Mouse (Mus musculus) testis, adult 2 months (tissue): ENCODE measurements at regions not wholly inside any gene's neighbourhood (a gene's known extent, or its start where the extent isn't known, plus 50 kb on each side); places are given as distances from the start of the nearest gene placed in this dataset.

ENCODE experiments used
- CTCF ChIP-seq: fragments of 200-500 bp; IDR thresholded peaks from 2 replicates; pipeline ENCODE4 v1.5.1; 2012; ENCODE audit warnings: low read depth, mild to moderate bottlenecking, inconsistent platforms, low read length, moderate library complexity; ENCODE audit not compliant: control insufficient read depth, insufficient read depth, insufficient replicate concordance
- POLR2A ChIP-seq: fragments of 200-500 bp; IDR thresholded peaks from 2 replicates; pipeline ENCODE4 v1.6.1; 2012; ENCODE audit warnings: low read depth, mild to moderate bottlenecking, inconsistent platforms, low read length, moderate library complexity; ENCODE audit not compliant: control insufficient read depth

- TF ChIP-seq CTCF (no peak), POLR2A (no peak)
These were observed 158.7 kb downstream of the Tm2d1 start for GRCm38 (mm10) chr4:98224366-98224765.
